Mouse (Mus musculus): Measurements from ENCODE around the gene Efcab6.

DNA sequence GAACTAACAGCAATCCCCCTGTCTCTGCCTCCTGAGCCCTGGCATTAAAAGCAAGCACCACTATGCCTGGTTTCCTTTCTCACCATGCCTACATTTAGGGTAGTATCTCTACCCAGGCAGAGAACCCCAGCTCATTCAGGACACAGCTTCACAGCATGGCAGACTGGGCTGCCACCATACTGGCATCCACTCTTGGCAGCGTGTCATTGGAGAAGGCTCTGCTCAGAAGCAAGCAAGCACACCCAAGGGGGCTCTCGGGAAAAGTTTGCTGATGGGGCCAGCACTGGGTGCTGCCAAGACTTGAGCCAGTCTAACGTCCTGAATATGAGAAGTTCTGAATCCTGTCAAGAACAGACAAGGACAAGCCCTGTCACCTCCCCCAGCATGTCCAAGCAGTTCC, 66.1 kb downstream of the Efcab6 start:
- TF ChIP-seq POLR2A (IDR thresholded peaks at IDR 0.05; ENCODE audit: borderline replicate concordance, control insufficient read depth, low read depth, low read length) = no peak
- no peak for TF ChIP-seq CTCF (IDR thresholded peaks at IDR 0.05; ENCODE audit: control insufficient read depth, insufficient read depth, low read length)
